In the genomic region with DNA sequence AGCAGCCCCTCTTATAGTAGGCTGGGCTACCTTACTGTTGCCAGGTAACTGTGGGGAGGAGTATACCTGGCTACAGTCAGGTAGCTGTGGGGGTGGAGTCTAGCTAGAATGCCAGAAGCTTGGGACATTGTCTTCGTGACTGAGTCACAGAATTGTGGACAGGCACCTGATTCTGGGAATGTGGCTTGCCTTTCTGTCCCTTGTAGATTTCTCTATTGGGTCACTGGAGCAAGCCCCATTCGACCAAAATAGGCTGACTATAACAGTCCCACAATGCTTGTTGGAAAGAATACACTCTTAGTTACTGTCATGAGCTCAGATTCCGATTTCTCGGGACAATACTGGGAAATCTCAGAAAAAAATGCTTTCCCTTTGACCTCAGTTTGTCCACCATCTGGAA, we compare ENCODE assay signal across 22 mouse cellular contexts. TPM values are rescaled to one million over a fixed set of nuclear protein-coding genes. Genes with fewer than 3 reads are reported as not detected.
DNase-seq lines count a peak whose midpoint lies in the region; ATAC-seq lines count a peak whose summit lies in the region.
"Had no signal": no experiment of that assay in that cellular context is flagged by ENCODE, and none has a peak within 500 bp of the region (broad histone marks: within the 10 kb centered on the region; RNA-seq: fewer than 3 reads in every experiment).

No protein-coding gene starts in this region.

- no peak overlapping the region; the same call in 1 of the 2 replicates for H3K9ac ChIP-seq in liver, embryonic 12.5 days
- H3K9ac ChIP-seq: embryonic facial prominence, embryonic 12.5 days; forebrain, embryonic 15.5 days; heart, embryonic 13.5 days; hindbrain, embryonic 13.5 days had no signal

- no peak overlapping the region for H3K4me3 ChIP-seq in liver, embryonic 12.5 days
- H3K4me3 ChIP-seq: embryonic facial prominence, embryonic 12.5 days; forebrain, embryonic 15.5 days; heart, embryonic 13.5 days; hindbrain, embryonic 13.5 days had no signal

- H3K4me2 ChIP-seq in liver, embryonic 12.5 days: no peak overlapping the region
- H3K4me2 ChIP-seq: embryonic facial prominence, embryonic 12.5 days; forebrain, embryonic 15.5 days; heart, embryonic 13.5 days; hindbrain, embryonic 13.5 days had no signal

- peak; percentile 23 to 80 for DNase-seq in adrenal gland, adult (ENCODE audit: inconsistent age in 2 of 2, low spot score in 1 of 2)
- DNase-seq in adrenal gland, postnatal 4 days (ENCODE audit: low spot score in 2 of 2): no peak
- peak; percentile 33 for DNase-seq in heart, adult 8-10 months (ENCODE audit: low spot score)
- no peak for DNase-seq in heart, postnatal 10 days
- DNase-seq in liver: no peak
- DNase-seq in adipocyte (ENCODE audit: low spot score): peak; percentile 45
- DNase-seq: adrenal gland, postnatal 36 days; B cell, adult 2 months; cerebellum, adult 11-12 months; cerebellum, adult 9-10 months; cerebellum, postnatal 25 days; gastrocnemius, postnatal 36 days had no signal

- H3K4me1 ChIP-seq in liver, embryonic 12.5 days: peaks cover 40% of the 10 kb centered on the region
- H3K4me1 ChIP-seq: embryonic facial prominence, embryonic 12.5 days; forebrain, embryonic 15.5 days; hindbrain, embryonic 13.5 days had no signal

- H3K36me3 ChIP-seq in liver, embryonic 12.5 days: no peaks in the 10 kb centered on the region
- H3K36me3 ChIP-seq: embryonic facial prominence, embryonic 12.5 days; forebrain, embryonic 15.5 days; G1E; heart, embryonic 13.5 days; hindbrain, embryonic 13.5 days had no signal

- H3K27ac ChIP-seq in liver, embryonic 12.5 days: peak overlapping the region; percentile 25; the same call in 1 of the 2 replicates
- H3K27ac ChIP-seq: embryonic facial prominence, embryonic 12.5 days; forebrain, embryonic 15.5 days; heart, embryonic 13.5 days; hindbrain, embryonic 13.5 days; hindbrain, postnatal 0 days had no signal

- WGBS in liver, embryonic 12.5 days (ENCODE audit: insufficient replicate concordance): 77% methylated on average over 4 of the region's 4 CpGs

- H3K9me3 ChIP-seq in liver, embryonic 12.5 days (replicated peaks): no peaks in the 10 kb centered on the region
- H3K9me3 ChIP-seq: embryonic facial prominence, embryonic 12.5 days; forebrain, embryonic 15.5 days; G1E; heart, embryonic 13.5 days; hindbrain, embryonic 13.5 days had no signal

- H3K27me3 ChIP-seq in liver, embryonic 12.5 days (replicated peaks): no peaks in the 10 kb centered on the region
- H3K27me3 ChIP-seq: embryonic facial prominence, embryonic 12.5 days; forebrain, embryonic 15.5 days; heart, embryonic 13.5 days; hindbrain, embryonic 13.5 days had no signal

- no peak for ATAC-seq in liver, embryonic 12.5 days
- ATAC-seq: CD4-positive, CD25-positive, alpha-beta regulatory T cell, adult 4 months; forebrain, embryonic 15.5 days; hindbrain, postnatal 0 days had no signal

- intact Hi-C loops in heart, postnatal 10 days (cut with DNase I): no loop called here

RNA-seq across cellular contexts. Expression of a gene that starts 8.0 kb away (rescaled TPM):
- 10 to 100 TPM; 18.3 to 18.7 TPM for total RNA-seq in adrenal gland, postnatal 4 days (2021)
- total RNA-seq in heart, adult 8-10 months (2022): 10 to 100 TPM in 1 of 4 experiments, 1 to 10 TPM in 3; 7.9 to 10.7 (median 9.6) TPM
- total RNA-seq in heart, postnatal 10 days (2021): 10 to 100 TPM in 1 of 2 experiments, 1 to 10 TPM in 1; 6.9 to 10.1 TPM
- polyA plus RNA-seq in liver, embryonic 12.5 days (2016; fragmentation: Nextera tagmentation; extraction: Ambion mirVana): 2.1 and 2.4 TPM in 2 replicates

RNA-seq across cellular contexts. Expression of a gene that starts 30.0 kb away (rescaled TPM):
- 10 to 100 TPM; 60.3 to 62.4 TPM for total RNA-seq in adrenal gland, postnatal 4 days (2021)
- total RNA-seq in heart, adult 8-10 months (2022): 10 to 100 TPM; 38.5 to 44.4 (median 41.6) TPM
- 10 to 100 TPM; 23.9 to 33.8 TPM for total RNA-seq in heart, postnatal 10 days (2021)
- polyA plus RNA-seq in liver, embryonic 12.5 days (2016; fragmentation: Nextera tagmentation; extraction: Ambion mirVana): 4.2 and 5.2 TPM in 2 replicates
- polyA plus RNA-seq: G1E had no signal

RNA-seq across cellular contexts. Expression of a gene that starts 32.2 kb away (rescaled TPM):
- total RNA-seq in adrenal gland, postnatal 4 days (2021): under 1 TPM in 1 of 2 experiments, not detected in 1; 0.08 TPM
- total RNA-seq in heart, adult 8-10 months (2022): under 1 TPM in 3 of 4 experiments, not detected in 1; 0.16 to 0.22 (median 0.17) TPM
- total RNA-seq in heart, postnatal 10 days (2021): under 1 TPM; 0.10 to 0.43 TPM
- not detected in 2 replicates for polyA plus RNA-seq in liver, embryonic 12.5 days (2016; fragmentation: Nextera tagmentation; extraction: Ambion mirVana)
- total RNA-seq: gastrocnemius, adult 8-10 months; gastrocnemius, postnatal 36 days; hematopoietic stem cell, adult 5-6 weeks; hindbrain, postnatal 0 days had no signal
- polyA plus RNA-seq: G1E had no signal

Comparison
In these comparisons a context has a peak if more than half of its experiments do, and no peak if none do; other contexts are left out.
1. DNase-seq: peak in adrenal gland, adult (2 of 2), heart, adult 8-10 months (single experiment) and adipocyte (single experiment); none in adrenal gland, postnatal 4 days (0 of 2), heart, postnatal 10 days (0 of 2) and liver (single experiment).